Mouse (Mus musculus) ES-E14 (cell line): ENCODE measurements at regions not wholly inside any gene's neighbourhood (a gene's known extent, or its start where the extent isn't known, plus 50 kb on each side); places are given as distances from the start of the nearest gene placed in this dataset.

Experiments
- HCFC1 ChIP-seq: IDR thresholded peaks from 2 replicates; pipeline ENCODE4 v1.6.1; 2012; ENCODE audit warnings: low read length, inconsistent platforms, borderline replicate concordance; ENCODE audit not compliant: insufficient read depth
- MAFK ChIP-seq: IDR thresholded peaks from 2 replicates; pipeline ENCODE4 v1.6.1; 2014; ENCODE audit warnings: mild to moderate bottlenecking, low read depth, low read length, inconsistent platforms; ENCODE audit not compliant: insufficient read depth

GRCm38 (mm10) chr1:168709836-168710235 is 277.8 kb upstream of the Pbx1 start:
- TF ChIP-seq HCFC1, result no peak
- no peak for TF ChIP-seq MAFK
